Mouse (Mus musculus) embryonic facial prominence, embryonic 10.5 days (tissue): ENCODE measurements at regions not wholly inside any gene's neighbourhood (a gene's known extent, or its start where the extent isn't known, plus 50 kb on each side); places are given as distances from the start of the nearest gene placed in this dataset.

ENCODE experiments used
- DNase-seq: peaks from one replicate; pipeline ENCODE4 v3.0.0-alpha.2; 2017; ENCODE audit warnings: low spot score
- H3K27ac ChIP-seq: fragments of 300-500 bp; sonication (generic); replicated peaks from 2 replicates; pipeline ENCODE4 v1.5.1; 2016; ENCODE audit warnings: mild to moderate bottlenecking
- H3K27me3 ChIP-seq: fragments of 300-500 bp; sonication (generic); replicated peaks from 2 replicates; pipeline ENCODE4 v1.6.1; 2016; ENCODE audit warnings: low read depth, mild to moderate bottlenecking; ENCODE audit not compliant: poor library complexity, severe bottlenecking
- H3K36me3 ChIP-seq: fragments of 300-500 bp; sonication (generic); replicated peaks from 2 replicates; pipeline ENCODE4 v1.6.1; 2016; ENCODE audit warnings: mild to moderate bottlenecking, moderate library complexity
- H3K4me1 ChIP-seq: fragments of 300-500 bp; sonication (generic); 2 replicates; pipeline ENCODE4 v1.6.1; 2016
- H3K4me3 ChIP-seq: fragments of 300-500 bp; sonication (generic); 2 replicates; pipeline ENCODE4 v1.5.1; 2016; ENCODE audit warnings: mild to moderate bottlenecking, moderate library complexity
- H3K9me3 ChIP-seq: fragments of 300-500 bp; sonication (generic); 2 replicates; pipeline ENCODE4 v1.6.1; 2016; ENCODE audit warnings: mild to moderate bottlenecking
- WGBS: fragments of 180-500 bp; shearing (Covaris S2); methylation state at CpG from one replicate; pipeline ENCODE4 v1.1.7; 2016; 5-methylcytosine and 5-hydroxymethylcytosine counted together

GRCm38 (mm10) chr10:99456180-99456579 is 193.1 kb downstream of the Dusp6 start:
- Histone ChIP-seq H3K4me3 (no peak overlapping the region), H3K36me3 (no peaks in the 10 kb centered on the region), H3K9me3 (no peaks in the 10 kb centered on the region), H3K27me3 (no peaks in the 10 kb centered on the region; the same call in 1 of the 2 replicates), H3K27ac (no peak overlapping the region), H3K4me1 (peaks cover 33% of the 10 kb centered on the region)
- DNase-seq: no peak
- WGBS: 85% methylated on average over 5 of the region's 5 CpGs

- Histone ChIP-seq H3K36me3 (no peaks in the 10 kb centered on the region), H3K27me3 (peaks cover 3% of the 10 kb centered on the region; the same call in 1 of the 2 replicates), H3K9me3 (no peaks in the 10 kb centered on the region), H3K27ac (no peak overlapping the region), H3K4me3 (no peak overlapping the region), H3K4me1 (peaks cover 33% of the 10 kb centered on the region)
- 81% methylated on average over 3 of the region's 3 CpGs for WGBS
- no peak for DNase-seq
Observed at GRCm38 (mm10) chr10:99458047-99458446, 195.0 kb downstream of the Dusp6 start.

GRCm38 (mm10) chr10:99459171-99459660 is 196.2 kb downstream of the Dusp6 start:
- peak overlapping the region; percentile 35 for H3K27ac ChIP-seq
- peaks cover 33% of the 10 kb centered on the region for H3K4me1 ChIP-seq
- H3K27me3 ChIP-seq: peaks cover 3% of the 10 kb centered on the region; the same call in 1 of the 2 replicates
- DNase-seq: no peak
- no peaks in the 10 kb centered on the region for H3K36me3 ChIP-seq
- no peak overlapping the region for H3K4me3 ChIP-seq
- no peaks in the 10 kb centered on the region for H3K9me3 ChIP-seq
- WGBS: 76% methylated on average over 9 of the region's 9 CpGs

GRCm38 (mm10) chr10:99459823-99460361 is 196.9 kb downstream of the Dusp6 start:
- peaks cover 3% of the 10 kb centered on the region; the same call in 1 of the 2 replicates for H3K27me3 ChIP-seq
- DNase-seq: no peak
- H3K4me3 ChIP-seq: no peak overlapping the region
- peaks cover 31% of the 10 kb centered on the region for H3K4me1 ChIP-seq
- H3K36me3 ChIP-seq: no peaks in the 10 kb centered on the region
- WGBS: 44% methylated on average over 10 of the region's 10 CpGs
- H3K27ac ChIP-seq: peak overlapping the region; percentile 31
- H3K9me3 ChIP-seq: no peaks in the 10 kb centered on the region

- H3K27me3 ChIP-seq: peaks cover 3% of the 10 kb centered on the region; the same call in 1 of the 2 replicates
- peaks cover 31% of the 10 kb centered on the region for H3K4me1 ChIP-seq
- peak overlapping the region; percentile 44 for H3K4me3 ChIP-seq
- peak overlapping the region; percentile 75 for H3K27ac ChIP-seq
- no peaks in the 10 kb centered on the region for H3K36me3 ChIP-seq
- WGBS: 3% methylated on average over 17 of the region's 17 CpGs
- peak; percentile 57 for DNase-seq
- H3K9me3 ChIP-seq: no peaks in the 10 kb centered on the region
Observed at GRCm38 (mm10) chr10:99460847-99461445, 197.9 kb downstream of the Dusp6 start.

- H3K27me3 ChIP-seq: peaks cover 3% of the 10 kb centered on the region; the same call in 1 of the 2 replicates
- peaks cover 31% of the 10 kb centered on the region for H3K4me1 ChIP-seq
- H3K36me3 ChIP-seq: no peaks in the 10 kb centered on the region
- DNase-seq: no peak
- no peaks in the 10 kb centered on the region for H3K9me3 ChIP-seq
- peak overlapping the region; percentile 44 for H3K4me3 ChIP-seq
- 1% methylated on average over 13 of the region's 13 CpGs for WGBS
- H3K27ac ChIP-seq: peak overlapping the region; percentile 75
Observed at GRCm38 (mm10) chr10:99461446-99461966, 198.5 kb downstream of the Dusp6 start.

- 96% methylated on average over 1 of the region's 1 CpGs for WGBS
- H3K9me3 ChIP-seq: no peaks in the 10 kb centered on the region
- no peaks in the 10 kb centered on the region for H3K36me3 ChIP-seq
- no peak for DNase-seq
- 0 out of 2 replicates have a peak, but pooled peaks cover 3% of the 10 kb centered on the region for H3K27me3 ChIP-seq
- no peak overlapping the region for H3K4me3 ChIP-seq
- H3K4me1 ChIP-seq: peaks cover 13% of the 10 kb centered on the region
- no peak overlapping the region for H3K27ac ChIP-seq
Observed at GRCm38 (mm10) chr10:99466695-99467094, 203.7 kb downstream of the Dusp6 start.

GRCm38 (mm10) chr10:99467319-99467842 is 204.3 kb downstream of the Dusp6 start:
- Histone ChIP-seq H3K9me3 (no peaks in the 10 kb centered on the region), H3K27me3 (0 out of 2 replicates have a peak, but pooled peaks cover 1% of the 10 kb centered on the region), H3K4me1 (peaks cover 16% of the 10 kb centered on the region), H3K27ac (no peak overlapping the region), H3K36me3 (no peaks in the 10 kb centered on the region), H3K4me3 (no peak overlapping the region)
- 78% methylated on average over 9 of the region's 9 CpGs for WGBS
- DNase-seq: no peak

GRCm38 (mm10) chr10:99468971-99469370 is 205.9 kb downstream of the Dusp6 start:
- no peak overlapping the region for H3K27ac ChIP-seq
- H3K4me1 ChIP-seq: peaks cover 22% of the 10 kb centered on the region
- DNase-seq: no peak
- no peaks in the 10 kb centered on the region for H3K36me3 ChIP-seq
- WGBS: 30% methylated on average over 3 of the region's 3 CpGs
- H3K9me3 ChIP-seq: no peaks in the 10 kb centered on the region
- H3K4me3 ChIP-seq: no peak overlapping the region
- H3K27me3 ChIP-seq: no peaks in the 10 kb centered on the region

GRCm38 (mm10) chr10:99471832-99472497 is 208.9 kb downstream of the Dusp6 start:
- 69% methylated on average over 8 of the region's 8 CpGs for WGBS
- Histone ChIP-seq H3K9me3 (no peaks in the 10 kb centered on the region), H3K4me1 (peaks cover 22% of the 10 kb centered on the region), H3K36me3 (no peaks in the 10 kb centered on the region), H3K4me3 (no peak overlapping the region), H3K27ac (no peak overlapping the region), H3K27me3 (no peaks in the 10 kb centered on the region)
- no peak for DNase-seq

GRCm38 (mm10) chr10:99472806-99473205 is 209.8 kb downstream of the Dusp6 start:
- no peak for DNase-seq
- Histone ChIP-seq H3K4me1 (peaks cover 22% of the 10 kb centered on the region), H3K4me3 (no peak overlapping the region), H3K27ac (no peak overlapping the region), H3K27me3 (no peaks in the 10 kb centered on the region), H3K9me3 (no peaks in the 10 kb centered on the region), H3K36me3 (no peaks in the 10 kb centered on the region)
- WGBS: 45% methylated on average over 4 of the region's 4 CpGs

- WGBS: 91% methylated on average over 9 of the region's 9 CpGs
Observed at GRCm38 (mm10) chr10:99473758-99474157, 210.7 kb downstream of the Dusp6 start.

More at GRCm38 (mm10) chr10:99473758-99474157, 210.7 kb downstream of the Dusp6 start:
- Histone ChIP-seq H3K4me1 (peaks cover 22% of the 10 kb centered on the region), H3K27me3 (no peaks in the 10 kb centered on the region), H3K4me3 (no peak overlapping the region), H3K36me3 (no peaks in the 10 kb centered on the region), H3K9me3 (no peaks in the 10 kb centered on the region), H3K27ac (no peak overlapping the region)
- DNase-seq: no peak
